Mouse (Mus musculus) lung, adult 2 months (tissue): ENCODE measurements around the gene Orm3.

Experiments
- CTCF ChIP-seq: fragments of 200-500 bp; IDR thresholded peaks from 2 replicates; pipeline ENCODE4 v1.5.1; 2011; ENCODE audit warnings: mild to moderate bottlenecking, low read length, control low read depth; ENCODE audit not compliant: insufficient read depth
- POLR2A ChIP-seq: fragments of 200-500 bp; IDR thresholded peaks from 2 replicates; pipeline ENCODE4 v1.6.1; 2011; ENCODE audit warnings: low read depth, mild to moderate bottlenecking, control low read depth, low read length, borderline replicate concordance; ENCODE audit errors: extremely low read depth

GRCm38 (mm10) chr4:63388029-63388428 lies 32.1 kb downstream of the Orm3 start:
- TF ChIP-seq POLR2A: no peak
- no peak for TF ChIP-seq CTCF
